Mouse (Mus musculus): ENCODE data around the gene Plekhf1.

The Plekhf1 gene

GRCm38 (mm10) chr7:38184786-38185185 is 43.0 kb downstream of the Plekhf1 start:
- DNase-seq, result no peak

- DNase-seq, result peak; percentile 52
These were observed 43.4 kb downstream of the Plekhf1 start for GRCm38 (mm10) chr7:38184418-38184745.

GRCm38 (mm10) chr7:38183709-38184417 is 44.0 kb downstream of the Plekhf1 start:
- peak; percentile 90 for DNase-seq

GRCm38 (mm10) chr7:38182962-38183687 is 44.7 kb downstream of the Plekhf1 start, which contains the start of gene 1600014C10Rik:
Gene 1600014C10Rik (plus strand): TSS chr7:38183217.
- DNase-seq, result no peak

GRCm38 (mm10) chr7:38182596-38182961 is 45.2 kb downstream of the Plekhf1 start:
- DNase-seq, result peak; percentile 84

- no peak for DNase-seq
These were observed 46.5 kb downstream of the Plekhf1 start for GRCm38 (mm10) chr7:38181366-38181765.

GRCm38 (mm10) chr7:38179896-38180295 is 47.9 kb downstream of the Plekhf1 start:
- DNase-seq, result no peak

GRCm38 (mm10) chr7:38176056-38176455 is 51.8 kb downstream of the Plekhf1 start:
- no peak for DNase-seq

GRCm38 (mm10) chr7:38174321-38175148 is 53.3 kb downstream of the Plekhf1 start:
- DNase-seq, result no peak

- DNase-seq, result no peak
These were observed 53.9 kb downstream of the Plekhf1 start for GRCm38 (mm10) chr7:38173871-38174270.

GRCm38 (mm10) chr7:38167724-38168141 is 60.1 kb downstream of the Plekhf1 start:
- peak; percentile 38 for DNase-seq

All from cerebellum, adult 11 months (tissue).